Mouse (Mus musculus): ENCODE measurements around the gene D430041D05Rik. TPM values are rescaled to one million over a fixed set of nuclear protein-coding genes. Genes with fewer than 3 reads are reported as not detected.
"Not testable (repeated sequence)": the region's sequence is repeated elsewhere in the genome, so short reads cannot be mapped to it uniquely, and the experiment has no call there.

Gene D430041D05Rik
- total RNA-seq, 2 experiments from 2014 or later, result 70.9 to 78.2 TPM

GRCm38 (mm10) chr2:104122505-104123378, 288.1 kb downstream of the D430041D05Rik start, which contains the start of gene A930018P22Rik:
Gene A930018P22Rik, plus strand, starts transcription at chr2:104122769.
- DNase-seq (ENCODE audit: low spot score in 2 of 2), result peak; percentile 81 to 90

- DNase-seq (ENCODE audit: low spot score in 2 of 2), result no peak
Measured at GRCm38 (mm10) chr2:104121681-104122504, 288.9 kb downstream of the D430041D05Rik start.

GRCm38 (mm10) chr2:104120312-104120711, 290.5 kb downstream of the D430041D05Rik start:
- no peak for DNase-seq (ENCODE audit: low spot score in 2 of 2)

- DNase-seq (ENCODE audit: low spot score in 2 of 2), result no peak
Measured at GRCm38 (mm10) chr2:104119097-104119496, 291.7 kb downstream of the D430041D05Rik start.

GRCm38 (mm10) chr2:104117173-104117572, 293.6 kb downstream of the D430041D05Rik start:
- DNase-seq (ENCODE audit: low spot score in 2 of 2), result not testable (repeated sequence)

GRCm38 (mm10) chr2:104114898-104115297, 295.9 kb downstream of the D430041D05Rik start:
- no peak for DNase-seq (ENCODE audit: low spot score in 2 of 2)

- not testable (repeated sequence) for DNase-seq (ENCODE audit: low spot score in 2 of 2)
Measured at GRCm38 (mm10) chr2:104113563-104113962, 297.2 kb downstream of the D430041D05Rik start.

- not testable (repeated sequence) for DNase-seq (ENCODE audit: low spot score in 2 of 2)
Measured at GRCm38 (mm10) chr2:104111170-104111797, 299.5 kb downstream of the D430041D05Rik start.

- no peak for DNase-seq (ENCODE audit: low spot score in 2 of 2)
Measured at GRCm38 (mm10) chr2:104110031-104110430, 300.8 kb downstream of the D430041D05Rik start.

- no peak for DNase-seq (ENCODE audit: low spot score in 2 of 2)
Measured at GRCm38 (mm10) chr2:104109528-104109927, 301.3 kb downstream of the D430041D05Rik start.

- not testable (repeated sequence) for DNase-seq (ENCODE audit: low spot score in 2 of 2)
Measured at GRCm38 (mm10) chr2:104109021-104109420, 301.8 kb downstream of the D430041D05Rik start.

GRCm38 (mm10) chr2:104104800-104105199, 306.0 kb downstream of the D430041D05Rik start:
- no peak for DNase-seq (ENCODE audit: low spot score in 2 of 2)

- DNase-seq (ENCODE audit: low spot score in 2 of 2), result no peak
Measured at GRCm38 (mm10) chr2:104099946-104100345, 310.9 kb downstream of the D430041D05Rik start.

- no peak for DNase-seq (ENCODE audit: low spot score in 2 of 2)
Measured at GRCm38 (mm10) chr2:104099231-104099585, 311.6 kb downstream of the D430041D05Rik start.

- DNase-seq (ENCODE audit: low spot score in 2 of 2), result no peak
Measured at GRCm38 (mm10) chr2:104098529-104099230, 312.1 kb downstream of the D430041D05Rik start.

GRCm38 (mm10) chr2:104097396-104097795, 313.4 kb downstream of the D430041D05Rik start:
- not testable (repeated sequence) for DNase-seq (ENCODE audit: low spot score in 2 of 2)

- not testable (repeated sequence) for DNase-seq (ENCODE audit: low spot score in 2 of 2)
Measured at GRCm38 (mm10) chr2:104096796-104097195, 314.0 kb downstream of the D430041D05Rik start.

- no peak for DNase-seq (ENCODE audit: low spot score in 2 of 2)
Measured at GRCm38 (mm10) chr2:104096256-104096655, 314.6 kb downstream of the D430041D05Rik start.

GRCm38 (mm10) chr2:104095741-104096213, 315.0 kb downstream of the D430041D05Rik start, which contains the start of gene Cd59a:
Gene Cd59a, plus strand, starts transcription at chr2:104095801.
- DNase-seq (ENCODE audit: low spot score in 2 of 2), result peak; percentile 56 to 66

GRCm38 (mm10) chr2:104093305-104093704, 317.5 kb downstream of the D430041D05Rik start:
- no peak for DNase-seq (ENCODE audit: low spot score in 2 of 2)
